Mouse (Mus musculus) embryo, embryonic 10 days (tissue): ENCODE data around the gene Gm14296.
"Not testable (repeated sequence)": the region's sequence is repeated elsewhere in the genome, so short reads cannot be mapped to it uniquely, and the experiment has no call there.

ENCODE experiments used
- DNase-seq: peaks from one replicate; pipeline ENCODE4 v3.0.0-alpha.2; 2015; ENCODE audit warnings: low spot score

Gene Gm14296

GRCm38 (mm10) chr2:176927709-176928108 lies at the start of gene Gm14296:
Gene Gm14296, minus strand, starts transcription at chr2:176927809.
- DNase-seq, result not testable (repeated sequence)

- DNase-seq, result not testable (repeated sequence)
These were observed 22.1 kb downstream of the Gm14296 start for GRCm38 (mm10) chr2:176905464-176905863.
